Mouse (Mus musculus) granulocyte monocyte progenitor cell, adult 5-6 weeks (primary cell): ENCODE results near the gene Umod. TPM values are rescaled to one million over a fixed set of nuclear protein-coding genes. Genes with fewer than 3 reads are reported as not detected.

Source experiments
- ATAC-seq: replicated peaks from 2 replicates; pipeline ENCODE4 v1.8.0; 2016; ENCODE audit warnings: mild to moderate bottlenecking, moderate TSS enrichment, inconsistent platforms; ENCODE audit not compliant: poor library complexity, severe bottlenecking
- total RNA-seq, 2 experiments: library from RNA; stranded (forward) in 1 of 2; stranded (reverse) in 1 of 2; fragments of 200-712, 200-1000 nt in 1 of 2; fragments of >200 nt in 1 of 2; fragmentation: Nextera tagmentation in 1 of 2; gene quantifications; 2 replicates each; pipeline ENCODE4 v1.2.3; 2014 to 2017

Umod gene
- total RNA-seq (2014; fragmentation: Nextera tagmentation) (not detected in 2 replicates), total RNA-seq (2017) (not detected in 2 replicates)

DNA sequence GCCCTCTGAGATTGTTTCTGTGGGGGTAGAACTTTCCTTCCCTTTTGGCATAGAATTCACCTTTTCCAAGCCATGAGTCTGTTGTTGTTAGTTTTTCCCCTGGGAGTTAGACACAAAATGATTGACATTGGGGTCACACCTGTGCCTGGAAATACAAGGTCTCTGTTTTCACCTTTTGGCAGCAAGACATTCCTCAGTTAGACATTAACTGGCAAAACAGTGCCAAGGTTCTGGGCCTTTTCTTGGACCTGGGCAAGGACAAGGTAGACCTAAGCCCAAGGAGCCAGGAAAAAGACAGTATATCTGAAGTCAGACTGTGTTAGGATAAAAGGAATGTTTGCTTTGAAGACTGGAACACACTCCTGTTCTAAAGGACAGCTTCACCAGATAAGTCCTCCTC, at the start of gene Umod:
Gene Umod (minus strand): TSS at position 27 of the 400 bp plus-strand sequence.
- no peak for ATAC-seq

DNA sequence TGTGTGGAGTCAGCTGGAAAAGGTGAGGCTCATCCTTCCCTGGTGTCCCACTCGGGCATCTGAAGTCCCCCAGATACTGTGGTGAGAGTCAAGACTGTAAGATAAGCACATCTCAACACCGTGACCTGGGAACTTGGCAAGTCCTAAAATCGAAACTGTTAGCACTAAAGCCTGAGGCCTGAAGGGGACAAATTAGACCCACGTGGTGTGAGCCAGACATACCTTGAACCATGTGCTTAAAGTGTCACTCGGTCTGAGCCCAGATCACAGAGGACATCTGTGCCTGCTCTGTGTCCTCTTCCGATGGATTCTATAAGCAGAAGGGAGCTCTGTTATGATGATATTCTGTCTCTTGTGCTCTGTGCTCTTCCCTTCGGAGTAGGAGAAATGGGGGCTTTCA, 49.5 kb upstream of the Umod start:
- no peak for ATAC-seq

DNA sequence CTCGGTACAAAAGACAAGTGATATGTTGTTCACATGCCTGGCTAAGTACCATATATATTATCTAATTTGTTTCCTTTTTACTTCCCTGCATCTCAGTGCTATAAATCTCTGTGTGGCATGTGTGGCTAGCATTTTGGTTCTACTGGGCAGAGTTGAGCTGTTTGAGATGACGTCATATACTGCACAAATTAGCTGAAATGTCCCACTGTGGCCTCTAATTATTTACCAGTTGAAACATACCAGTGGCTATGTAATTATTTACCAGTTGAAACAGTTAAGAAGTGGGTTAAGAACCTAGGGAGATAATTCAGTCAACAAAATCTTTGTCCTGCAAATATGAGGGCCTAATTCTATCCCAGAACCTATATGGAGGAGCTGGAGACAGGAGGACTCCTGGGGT, 48.5 kb upstream of the Umod start:
- ATAC-seq = no peak

DNA sequence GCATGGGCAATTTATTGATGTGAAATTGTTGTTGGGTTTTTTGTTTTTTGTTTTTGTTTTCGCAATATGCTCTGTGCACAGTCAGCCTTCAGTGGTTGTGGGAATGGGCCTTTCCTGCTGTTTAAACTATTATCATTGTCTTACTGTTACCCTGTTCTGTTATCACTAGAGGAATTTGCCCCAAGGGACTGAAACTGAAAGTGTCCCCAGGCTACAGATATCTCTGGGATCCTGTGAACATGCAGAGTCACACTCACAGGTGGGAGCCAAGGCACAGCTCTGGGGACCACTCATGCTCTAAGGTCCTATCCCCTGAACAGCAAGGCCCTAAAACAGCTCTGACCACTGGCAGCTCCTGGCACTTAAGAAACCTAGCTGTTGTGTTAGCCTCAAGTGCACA, 48.1 kb upstream of the Umod start:
- ATAC-seq = no peak

DNA sequence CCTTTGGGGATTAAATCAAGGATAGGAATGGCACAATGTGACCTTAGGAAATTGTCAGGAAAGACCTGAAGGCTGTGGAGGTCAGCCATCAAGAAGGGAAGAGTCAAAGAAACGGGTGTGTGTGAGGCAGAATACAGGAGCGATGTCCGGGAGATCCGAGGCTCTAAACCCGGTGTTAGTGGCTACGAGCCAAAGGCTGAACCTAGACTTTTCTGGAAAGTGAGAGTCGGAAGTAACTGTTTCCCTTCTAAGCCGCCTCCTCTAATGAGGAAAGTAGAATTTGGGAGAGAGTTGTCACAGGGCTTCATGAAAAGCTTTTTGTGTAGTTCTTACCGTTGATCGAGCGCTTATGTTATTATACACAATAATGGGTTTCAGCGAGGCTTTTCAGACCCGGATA, 47.4 kb upstream of the Umod start:
- ATAC-seq = no peak

DNA sequence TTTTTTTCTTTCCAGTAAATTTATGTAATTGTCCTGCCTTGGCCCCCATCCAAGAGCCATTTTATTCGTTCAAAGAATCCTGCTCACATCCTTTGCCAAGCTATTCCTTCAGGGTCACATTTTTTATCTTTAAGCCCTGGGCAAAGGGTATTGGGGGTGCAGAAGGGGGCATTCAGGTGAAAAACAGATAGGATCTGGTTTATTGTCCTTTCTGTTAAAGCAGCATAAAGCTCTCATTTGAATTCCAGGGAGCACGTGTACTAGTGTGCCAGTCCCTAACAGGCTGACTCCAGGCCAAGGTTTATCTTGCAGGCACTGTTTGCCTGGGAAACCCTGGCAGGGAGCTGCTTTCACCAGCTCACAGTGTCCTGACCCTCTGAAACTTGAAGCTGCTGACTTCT, 46.8 kb upstream of the Umod start:
- no peak for ATAC-seq

DNA sequence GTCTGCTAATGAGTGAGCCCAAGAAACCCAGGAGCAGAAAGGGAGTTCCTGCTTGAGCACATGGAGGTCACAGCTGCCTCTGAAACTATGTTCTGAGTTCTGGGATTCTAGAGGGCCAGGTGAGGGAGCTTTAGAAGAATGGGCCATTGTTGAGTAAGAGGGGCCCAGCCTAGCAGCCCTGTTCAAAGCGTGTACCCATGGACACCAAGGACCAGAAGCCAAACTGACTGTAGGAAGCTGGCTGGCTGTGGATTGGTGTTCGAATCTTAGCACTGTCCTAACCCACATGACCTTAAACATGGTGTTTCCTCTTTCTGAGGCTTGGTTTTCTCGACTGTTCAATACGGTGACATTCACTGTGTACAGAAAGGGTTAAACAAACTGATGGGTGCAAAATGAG, 44.3 kb upstream of the Umod start, which contains the start of gene Pdilt:
Gene Pdilt (minus strand): TSS at position 101 of the 400 bp plus-strand sequence.
- no peak for ATAC-seq

DNA sequence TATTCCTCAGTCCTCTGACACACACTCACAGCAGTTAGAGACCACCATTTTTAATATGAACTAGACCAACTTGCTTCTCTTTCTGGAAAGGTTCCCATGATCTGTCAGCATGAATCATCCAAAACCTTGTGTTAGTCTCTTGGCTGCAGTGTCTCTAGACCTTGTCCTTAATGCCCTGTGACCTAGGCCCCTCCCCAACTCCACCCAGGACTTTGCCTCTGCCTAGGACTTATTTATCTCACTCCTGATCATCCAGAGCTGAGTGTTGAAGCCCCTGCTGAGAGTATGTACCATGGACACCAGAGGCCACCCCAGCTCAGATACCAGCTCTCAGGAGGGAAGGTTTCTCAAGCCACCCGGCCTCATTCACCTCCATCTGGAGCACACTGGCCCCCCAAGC, 43.3 kb upstream of the Umod start:
- ATAC-seq = no peak

DNA sequence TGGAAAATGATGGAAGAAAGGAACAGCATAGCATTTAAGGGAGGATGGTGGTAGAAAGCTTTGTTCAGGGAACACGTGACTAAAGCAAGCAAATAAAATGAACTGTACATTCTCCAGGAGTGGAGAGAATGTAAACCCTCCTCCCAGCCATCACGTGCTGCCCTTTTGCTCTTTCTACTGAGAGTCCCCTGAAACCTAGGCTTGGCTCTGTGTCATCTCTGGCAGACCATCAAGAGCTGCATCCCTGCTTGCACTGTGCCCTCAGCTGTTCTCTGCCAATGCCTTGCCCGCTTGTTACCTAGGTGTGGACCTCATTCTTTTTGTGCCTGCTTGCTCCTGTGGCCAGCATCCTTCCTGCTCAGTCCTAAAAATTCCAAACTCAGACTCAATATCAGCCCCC, 42.7 kb upstream of the Umod start:
- no peak for ATAC-seq

DNA sequence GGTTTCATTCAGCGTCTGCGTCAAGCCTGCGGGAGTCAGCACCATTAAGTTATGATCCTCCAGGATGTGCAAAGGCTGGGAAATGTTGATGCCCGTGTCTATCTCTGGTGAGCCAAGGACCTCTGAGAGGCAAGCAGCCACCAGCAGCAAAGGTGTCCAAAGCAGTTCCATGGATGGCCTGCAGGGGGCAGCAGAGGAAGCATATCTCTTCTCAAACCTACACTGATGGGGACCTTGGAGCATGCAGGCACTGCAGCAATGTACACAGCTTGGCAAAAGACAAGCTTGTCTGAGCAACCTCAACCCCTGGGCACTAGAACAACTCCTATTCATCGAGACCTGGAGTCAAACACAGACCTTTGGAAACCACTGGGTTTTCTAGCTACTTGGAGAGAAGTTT, 40.6 kb upstream of the Umod start:
- ATAC-seq = peak; percentile 73

DNA sequence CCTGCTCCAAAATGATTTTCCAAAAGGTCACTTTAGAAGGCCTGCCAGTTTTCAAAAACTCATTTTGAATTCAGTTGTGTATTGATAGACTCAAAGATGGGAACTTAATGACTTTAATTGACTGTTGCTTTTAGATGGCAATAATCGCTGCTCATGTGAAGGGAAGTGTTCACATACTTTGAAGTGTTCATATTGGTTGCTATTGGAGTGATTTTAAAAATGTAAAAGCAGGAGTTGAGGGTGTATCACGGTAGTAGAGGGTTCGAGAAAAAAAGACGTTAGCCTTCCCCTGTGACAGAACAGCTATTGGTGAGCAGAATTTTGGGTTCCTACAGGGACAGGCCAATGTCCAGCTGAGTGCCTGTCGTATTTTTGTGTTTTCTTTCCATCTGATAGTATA, 40.1 kb upstream of the Umod start, which contains the start of gene Acsm5:
Gene Acsm5 (plus strand): TSS at position 301 of the 400 bp plus-strand sequence.
- no peak for ATAC-seq

DNA sequence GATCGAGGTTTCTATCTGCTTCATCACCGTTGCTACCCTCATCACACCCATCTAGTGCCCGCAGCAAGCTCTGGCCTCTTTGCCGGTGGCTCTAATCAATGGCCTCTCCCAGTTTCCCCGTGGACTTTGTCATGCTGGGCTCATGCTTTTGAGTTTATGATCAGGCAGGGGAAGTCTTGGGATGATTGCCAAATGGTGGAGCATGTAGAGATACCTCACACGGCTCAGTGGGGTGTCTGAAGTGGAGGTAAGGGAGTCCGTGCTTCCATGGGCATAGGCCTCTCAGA, 37.1 kb upstream of the Umod start:
- no peak for ATAC-seq

DNA sequence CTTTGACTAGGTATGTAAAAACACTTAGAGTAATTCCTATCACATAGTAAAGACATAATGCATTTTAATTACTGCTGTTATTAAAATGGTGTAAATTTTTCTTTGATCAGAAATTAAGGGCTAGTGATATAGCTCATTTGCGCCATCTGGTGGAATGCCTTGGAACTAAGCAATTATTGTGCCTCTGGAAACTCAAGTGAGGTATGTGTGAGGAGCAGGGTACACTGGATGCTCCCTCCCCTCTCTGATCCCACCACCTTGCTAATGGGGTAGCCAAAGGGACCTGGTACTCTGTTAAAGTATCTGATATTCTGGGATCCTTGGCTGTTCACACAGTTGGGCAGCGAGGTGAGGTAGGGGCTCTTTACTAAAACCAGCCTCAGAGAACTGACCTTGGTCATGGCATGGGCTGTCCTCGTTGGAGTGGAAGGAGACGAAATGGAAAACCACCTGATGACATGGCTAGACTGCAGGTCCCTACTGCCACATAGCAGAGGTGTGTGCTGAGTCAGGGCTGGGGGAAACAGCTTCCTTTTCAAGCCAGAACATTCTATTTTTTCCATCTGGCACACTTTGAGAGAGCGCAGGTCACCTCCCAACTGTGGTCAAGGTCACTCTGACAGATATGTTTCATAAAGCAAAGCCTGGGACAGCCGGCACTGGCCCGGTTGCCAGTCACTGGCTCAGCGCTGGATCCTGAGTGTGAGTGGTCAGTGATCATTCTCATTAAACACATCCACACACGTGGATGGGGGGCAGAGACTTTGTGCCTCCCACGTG, 36.6 kb upstream of the Umod start:
- ATAC-seq = peak; percentile 52

DNA sequence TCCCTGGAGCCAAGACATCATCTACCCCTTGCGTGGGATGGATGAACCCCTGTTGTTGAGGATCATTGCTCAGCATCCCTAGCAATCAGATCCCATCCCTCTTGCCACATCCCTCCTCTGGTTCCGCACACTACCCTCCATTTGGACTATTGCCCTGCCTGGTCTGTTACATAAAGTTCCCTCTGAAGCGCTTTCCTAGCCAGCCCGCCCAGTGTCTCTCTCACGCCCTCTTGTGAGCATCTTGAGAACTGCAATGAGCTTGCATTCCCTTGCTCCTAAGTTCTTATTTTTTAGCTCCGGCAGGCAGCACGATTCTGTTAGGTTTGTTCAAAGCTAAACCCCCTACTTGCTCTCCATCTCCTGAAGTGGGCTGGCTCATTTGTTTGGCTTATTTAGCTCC, 34.0 kb upstream of the Umod start:
- peak; percentile 65 for ATAC-seq

DNA sequence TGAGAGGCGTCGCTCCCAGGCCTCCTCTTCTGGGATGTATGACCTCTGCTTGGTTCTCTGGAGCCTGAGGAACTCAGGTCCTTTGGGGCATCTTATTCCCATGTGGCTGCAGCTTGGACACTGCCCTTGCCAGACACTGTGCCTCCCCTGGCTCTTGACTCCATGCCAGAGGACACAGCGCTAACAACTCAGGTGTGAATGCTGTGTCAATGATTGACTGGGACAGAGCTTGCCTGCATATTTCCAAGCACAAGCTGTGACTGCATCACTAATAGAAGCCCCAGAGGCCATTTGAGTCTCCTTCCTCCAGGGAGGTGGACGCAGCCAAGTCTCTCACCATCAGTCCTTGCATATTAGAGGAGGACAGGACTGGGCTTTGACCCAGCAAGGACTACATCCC, 32.1 kb upstream of the Umod start:
- no peak for ATAC-seq

DNA sequence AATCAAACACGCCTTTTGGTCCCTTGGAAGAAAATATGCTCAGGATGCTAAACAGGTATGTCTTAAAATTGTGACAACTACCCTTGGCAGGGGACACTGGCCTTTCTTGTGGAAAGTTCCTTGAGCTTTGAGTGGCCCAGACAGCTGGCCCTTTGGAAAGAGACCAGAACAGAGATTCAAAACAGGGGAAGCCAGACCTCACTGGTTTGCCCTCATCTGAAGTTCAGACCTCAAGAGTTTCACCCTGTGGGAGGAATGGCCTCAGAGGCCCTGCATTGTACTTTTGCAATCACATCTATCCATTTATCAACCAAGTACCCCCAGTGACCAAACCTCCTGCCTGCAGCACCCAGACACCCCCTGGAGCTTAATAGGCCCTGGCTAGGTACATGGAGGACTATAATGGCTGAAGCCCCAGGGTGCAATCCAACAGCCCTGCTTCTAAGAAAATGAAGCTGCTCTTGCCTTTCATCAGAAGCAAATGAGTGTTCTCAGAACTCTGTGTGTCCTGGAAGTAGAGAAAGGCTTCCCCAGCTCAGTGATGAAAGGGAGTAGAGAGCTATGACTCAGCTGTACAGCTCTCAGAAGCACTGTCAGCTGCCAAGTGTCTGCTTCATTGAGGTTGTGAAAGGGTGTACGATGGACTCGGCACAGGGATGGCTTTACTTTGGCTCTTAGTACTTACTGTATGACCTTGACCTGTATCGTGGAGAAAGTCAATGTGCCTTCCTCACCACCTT, 11.1 kb upstream of the Umod start:
- ATAC-seq = no peak

DNA sequence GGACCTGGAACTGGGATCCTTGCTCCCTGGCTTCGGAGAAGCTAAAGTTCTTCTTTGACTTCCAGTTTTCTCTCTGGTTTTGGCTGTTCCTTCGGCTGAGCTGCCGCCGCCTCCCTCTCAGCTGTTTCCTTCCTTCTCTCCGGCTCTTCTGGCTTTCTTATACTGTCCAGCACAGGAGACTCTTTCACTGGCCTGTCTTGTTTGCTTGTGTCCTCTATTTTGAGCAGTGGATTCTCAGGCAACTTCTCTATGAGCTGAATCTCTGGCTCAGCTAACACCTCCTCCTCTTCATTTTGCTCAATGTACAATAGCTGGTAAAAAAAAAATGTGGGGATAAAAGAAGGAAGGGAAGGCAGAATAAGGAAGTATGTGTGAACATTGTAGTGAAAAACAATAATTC, 7.6 kb upstream of the Umod start:
- no peak for ATAC-seq

DNA sequence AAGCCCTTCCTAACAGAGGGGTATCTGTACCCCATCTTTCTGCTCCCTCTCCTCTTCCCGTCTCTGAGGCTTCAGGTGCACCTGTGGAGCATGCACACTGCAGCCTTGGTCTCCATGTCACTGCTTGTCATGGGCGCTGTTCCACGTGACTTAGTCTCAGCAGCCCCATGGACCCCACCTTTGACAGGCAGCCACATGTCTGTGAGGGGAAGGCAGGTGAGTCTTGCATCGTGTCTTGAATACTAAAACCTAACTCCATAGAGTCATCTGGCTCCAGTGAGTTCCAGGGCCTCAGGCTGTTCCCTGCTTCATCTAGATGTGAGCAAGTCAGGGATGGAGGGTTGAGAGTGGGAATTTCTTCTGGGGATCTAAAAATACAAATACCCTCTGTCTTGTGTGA, 5.1 kb upstream of the Umod start:
- no peak for ATAC-seq

DNA sequence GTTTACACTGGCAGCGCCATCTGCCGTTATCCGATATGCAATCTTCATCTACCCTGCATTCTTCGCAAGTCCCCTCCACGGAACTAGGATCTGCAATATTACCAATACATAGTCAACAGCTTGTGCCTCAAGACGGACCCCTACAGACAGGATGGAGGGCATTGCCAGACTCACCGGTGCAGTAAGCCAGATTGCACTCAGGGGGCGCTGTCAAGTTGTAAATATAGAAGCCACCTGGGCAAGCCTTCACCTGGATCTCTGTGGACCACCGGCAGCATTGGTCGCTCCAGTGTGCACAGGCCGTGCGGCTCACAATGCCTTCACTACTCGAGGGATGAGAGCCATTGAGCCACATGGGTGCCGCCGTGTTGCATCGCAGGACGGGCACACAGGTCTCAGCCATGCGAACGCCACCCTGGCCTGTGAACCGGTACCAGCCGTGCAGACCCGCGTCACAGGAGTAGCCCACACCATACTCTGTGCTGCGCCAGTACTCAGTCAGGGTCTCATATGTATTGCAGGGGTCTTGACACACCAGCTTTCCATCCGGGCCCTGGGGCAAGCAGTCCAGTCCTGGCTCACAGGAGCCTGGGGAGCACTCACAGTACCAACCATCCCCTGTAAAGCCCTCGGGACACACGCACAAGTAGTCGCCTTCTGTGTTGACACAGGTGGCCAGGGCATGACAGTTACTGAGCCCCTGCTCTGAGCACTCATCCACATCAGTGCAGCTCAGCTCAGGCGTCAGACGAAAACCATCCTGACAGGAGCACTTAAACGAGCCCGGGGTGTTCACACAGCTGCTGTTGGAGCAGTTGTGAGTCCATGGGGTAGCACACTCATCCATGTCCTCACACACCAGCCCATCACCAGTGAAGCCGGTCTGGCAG, 2.3 kb downstream of the Umod start:
- no peak for ATAC-seq

DNA sequence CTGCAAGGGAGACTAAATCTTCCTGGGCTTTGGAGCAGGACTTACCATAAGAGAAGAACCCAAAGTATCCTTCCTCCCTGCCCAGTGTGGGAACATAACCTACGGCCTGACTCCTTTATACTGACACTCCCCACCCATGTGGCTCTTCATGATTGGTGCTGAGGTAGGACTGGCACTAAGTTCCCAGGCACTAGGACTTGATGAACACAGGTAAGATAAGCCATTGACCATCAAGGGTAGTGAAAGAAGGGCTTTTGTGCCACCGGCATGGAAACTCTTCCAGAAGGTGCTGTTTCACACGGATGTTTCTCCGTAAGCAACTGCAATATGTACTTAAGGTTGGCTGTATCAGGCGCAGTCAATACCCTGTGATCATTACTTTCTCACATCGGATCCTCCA, 19.9 kb downstream of the Umod start, which contains the start of gene Gp2:
Gene Gp2 (minus strand): TSS at position 101 of the 400 bp plus-strand sequence.
- no peak for ATAC-seq

DNA sequence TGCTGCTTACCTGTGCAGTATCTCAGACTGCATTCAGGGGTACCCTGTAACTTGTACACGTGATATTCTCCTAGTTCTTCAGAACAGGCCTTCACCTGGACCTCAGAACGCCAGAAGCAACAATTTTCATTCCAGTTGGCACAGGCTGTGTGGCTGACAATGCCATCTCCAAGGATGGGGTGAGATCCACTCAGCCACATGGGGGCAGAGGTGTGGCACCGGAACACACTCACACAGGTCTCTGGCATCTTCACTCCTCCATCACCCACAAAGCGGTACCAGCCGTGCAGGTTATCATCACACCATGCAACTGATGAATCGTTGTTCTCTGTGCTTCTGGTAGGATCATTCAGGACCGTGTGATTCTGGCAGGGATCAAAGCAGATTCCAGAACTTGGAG, 24.9 kb downstream of the Umod start:
- no peak for ATAC-seq
